Mouse (Mus musculus) hindbrain, embryonic 13.5 days (tissue): ENCODE data around the gene Setd1b. TPM values are rescaled to one million over a fixed set of nuclear protein-coding genes. Genes with fewer than 3 reads are reported as not detected.

Experiments
- ATAC-seq: fragments of 200-750 bp; cut with Nextera tagmentation; 2 replicates; pipeline ENCODE4 v1.8.0; 2017; ENCODE audit warnings: moderate TSS enrichment; ENCODE audit not compliant: low FRiP score
- H3K27ac ChIP-seq: fragments of 300-500 bp; sonication (generic); 2 replicates; pipeline ENCODE4 v1.5.1; 2015; ENCODE audit warnings: inconsistent platforms, mild to moderate bottlenecking, moderate library complexity
- H3K27me3 ChIP-seq: fragments of 300-500 bp; sonication (generic); 2 replicates; pipeline ENCODE4 v1.6.1; 2015; ENCODE audit warnings: mild to moderate bottlenecking, inconsistent platforms
- H3K36me3 ChIP-seq: fragments of 300-500 bp; sonication (generic); 2 replicates; pipeline ENCODE4 v1.6.1; 2015; ENCODE audit warnings: mild to moderate bottlenecking, inconsistent platforms
- H3K4me1 ChIP-seq: fragments of 300-500 bp; sonication (generic); replicated peaks from 2 replicates; pipeline ENCODE4 v1.6.1; 2015; ENCODE audit warnings: inconsistent platforms
- H3K4me2 ChIP-seq: fragments of 300-500 bp; sonication (generic); 2 replicates; pipeline ENCODE4 v1.6.1; 2015; ENCODE audit warnings: inconsistent platforms, mild to moderate bottlenecking, moderate library complexity
- H3K4me3 ChIP-seq: fragments of 300-500 bp; sonication (generic); 2 replicates; pipeline ENCODE4 v1.5.1; 2015; ENCODE audit warnings: mild to moderate bottlenecking, inconsistent platforms
- H3K9ac ChIP-seq: fragments of 300-500 bp; sonication (generic); 2 replicates; pipeline ENCODE4 v1.6.1; 2015; ENCODE audit warnings: mild to moderate bottlenecking, inconsistent platforms
- H3K9me3 ChIP-seq: fragments of 300-500 bp; sonication (generic); 2 replicates; pipeline ENCODE4 v1.6.1; 2016; ENCODE audit warnings: inconsistent platforms
- WGBS: fragments of 180-500 bp; shearing (Covaris S2); methylation state at CpG from one replicate; pipeline ENCODE4 v1.1.7; 2015; 5-methylcytosine and 5-hydroxymethylcytosine counted together
- polyA plus RNA-seq: library from polyadenylated mRNA; unstranded; fragments of >200 nt; fragmentation: Nextera tagmentation; extraction: Ambion mirVana; gene quantifications from 2 replicates; pipeline ENCODE4 v1.2.1, GENCODE M21; 2015

Gene Setd1b
- polyA plus RNA-seq, 1 experiment from 2014 or later, result 13.1 TPM

DNA sequence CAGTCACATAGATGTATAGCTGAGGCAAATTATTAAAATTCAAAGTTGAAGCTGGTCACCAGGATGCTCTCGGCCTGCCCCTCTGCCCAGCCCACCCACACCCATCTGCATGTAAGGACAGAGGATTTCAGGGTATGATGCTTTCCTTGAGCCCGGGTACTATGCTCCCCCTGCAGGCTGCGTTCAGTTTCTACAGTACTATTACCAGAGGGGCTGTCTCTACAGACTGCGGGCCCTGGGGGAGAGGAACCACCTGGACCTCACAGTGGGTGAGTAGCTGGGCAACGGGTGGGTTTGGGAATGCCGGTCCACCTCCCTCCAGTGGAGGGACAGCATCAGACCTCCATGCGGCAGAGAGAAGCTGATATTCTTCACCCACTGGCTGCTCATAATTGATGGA is 27.1 kb upstream of the Setd1b start:
- Histone ChIP-seq H3K4me1 (peaks cover 21% of the 10 kb centered on the region), H3K27ac (no peak overlapping the region), H3K9ac (no peak overlapping the region), H3K4me3 (no peak overlapping the region), H3K27me3 (0 out of 2 replicates have a peak, but pooled peaks cover 4% of the 10 kb centered on the region), H3K9me3 (no peaks in the 10 kb centered on the region), H3K4me2 (no peak overlapping the region), H3K36me3 (peaks cover 5% of the 10 kb centered on the region; the same call in 1 of the 2 replicates)
- ATAC-seq, result no peak; the same call in 1 of the 2 replicates
- whole genome bisulfite sequencing, result 35% methylated on average over 7 of the region's 7 CpGs

DNA sequence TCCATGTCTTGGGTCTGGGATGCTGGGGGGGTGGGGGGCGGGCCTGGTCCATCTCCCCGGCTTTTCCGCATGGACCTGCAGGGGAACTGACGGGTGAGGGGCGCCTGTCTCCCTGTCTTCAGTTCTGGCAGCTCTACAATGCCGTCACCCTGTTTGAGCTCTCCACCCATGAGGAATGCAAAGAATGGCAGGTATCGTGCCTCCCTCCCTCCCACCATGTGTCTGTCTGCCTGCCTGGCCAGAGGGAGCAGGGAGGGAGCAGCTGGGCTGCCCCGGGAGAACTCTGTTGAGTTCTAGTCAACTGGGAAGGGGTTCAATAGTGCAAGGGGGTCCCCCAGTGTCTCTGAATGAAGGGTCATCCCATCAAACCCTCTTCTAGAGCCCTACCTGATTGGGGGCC is 25.9 kb upstream of the Setd1b start:
- no peak overlapping the region for H3K4me3 ChIP-seq
- H3K27me3 ChIP-seq, result 0 out of 2 replicates have a peak, but pooled peaks cover 4% of the 10 kb centered on the region
- H3K4me1 ChIP-seq, result peaks cover 19% of the 10 kb centered on the region
- no peak overlapping the region; the same call in 1 of the 2 replicates for H3K9ac ChIP-seq
- peaks cover 5% of the 10 kb centered on the region; the same call in 1 of the 2 replicates for H3K36me3 ChIP-seq
- no peak overlapping the region for H3K27ac ChIP-seq
- H3K4me2 ChIP-seq, result no peak overlapping the region
- 78% methylated on average over 8 of the region's 8 CpGs for WGBS
- ATAC-seq, result no peak
- H3K9me3 ChIP-seq, result no peaks in the 10 kb centered on the region

DNA sequence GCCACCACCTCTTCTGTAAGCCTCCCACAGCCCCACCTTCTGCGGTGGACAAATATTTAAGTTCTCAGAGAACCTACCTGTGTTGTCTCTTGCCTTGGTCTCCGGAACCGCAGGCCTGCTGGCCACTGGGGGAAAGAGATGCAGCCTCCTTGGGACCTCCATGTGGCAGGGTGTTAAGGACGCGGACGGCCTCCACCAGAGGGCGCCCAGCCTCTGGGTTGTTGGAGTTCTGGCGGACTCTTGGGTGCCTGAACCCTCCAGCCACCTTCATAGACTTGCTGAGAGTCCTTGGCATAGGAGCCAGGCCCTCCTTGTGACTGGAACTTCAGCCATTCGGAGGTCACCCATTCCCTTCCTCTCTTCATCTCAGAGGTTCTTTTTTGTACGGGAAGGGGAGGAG is 24.7 kb upstream of the Setd1b start:
- peak; percentile 50; the same call in 1 of the 2 replicates for ATAC-seq
- no peak overlapping the region for H3K9ac ChIP-seq
- H3K27ac ChIP-seq, result no peak overlapping the region
- 16% methylated on average over 10 of the region's 10 CpGs for WGBS
- H3K36me3 ChIP-seq, result peaks cover 7% of the 10 kb centered on the region
- H3K4me1 ChIP-seq, result peaks cover 21% of the 10 kb centered on the region; the same call in 1 of the 2 replicates
- H3K9me3 ChIP-seq, result no peaks in the 10 kb centered on the region
- H3K4me3 ChIP-seq, result no peak overlapping the region
- H3K4me2 ChIP-seq, result no peak overlapping the region
- 0 out of 2 replicates have a peak, but pooled peaks cover 4% of the 10 kb centered on the region for H3K27me3 ChIP-seq

DNA sequence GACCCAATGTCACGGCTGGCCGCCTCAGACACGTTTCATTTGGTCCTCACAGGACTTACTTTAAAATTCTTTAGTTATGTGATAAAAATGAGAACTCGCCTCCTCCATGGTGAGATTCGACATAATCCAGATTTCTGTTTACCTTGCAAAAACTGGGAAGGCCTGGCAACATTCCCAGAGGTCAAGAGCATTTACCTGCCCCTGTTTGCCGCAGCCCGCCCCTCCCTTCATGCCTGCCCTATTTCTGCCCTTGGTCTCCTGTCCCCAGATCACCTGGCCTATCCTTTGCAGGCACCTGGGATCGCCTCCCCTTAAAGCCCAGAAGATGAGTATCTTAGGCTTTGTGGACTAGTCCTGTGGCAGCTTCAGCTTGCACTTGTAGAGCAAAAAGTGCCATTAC is 24.2 kb upstream of the Setd1b start:
- no peak overlapping the region for H3K9ac ChIP-seq
- H3K4me1 ChIP-seq, result peaks cover 21% of the 10 kb centered on the region; the same call in 1 of the 2 replicates
- no peak overlapping the region for H3K4me2 ChIP-seq
- no peaks in the 10 kb centered on the region for H3K9me3 ChIP-seq
- H3K36me3 ChIP-seq, result peaks cover 12% of the 10 kb centered on the region
- no peak overlapping the region for H3K4me3 ChIP-seq
- 83% methylated on average over 8 of the region's 8 CpGs for WGBS
- H3K27me3 ChIP-seq, result 0 out of 2 replicates have a peak, but pooled peaks cover 4% of the 10 kb centered on the region
- no peak overlapping the region for H3K27ac ChIP-seq
- no peak for ATAC-seq

DNA sequence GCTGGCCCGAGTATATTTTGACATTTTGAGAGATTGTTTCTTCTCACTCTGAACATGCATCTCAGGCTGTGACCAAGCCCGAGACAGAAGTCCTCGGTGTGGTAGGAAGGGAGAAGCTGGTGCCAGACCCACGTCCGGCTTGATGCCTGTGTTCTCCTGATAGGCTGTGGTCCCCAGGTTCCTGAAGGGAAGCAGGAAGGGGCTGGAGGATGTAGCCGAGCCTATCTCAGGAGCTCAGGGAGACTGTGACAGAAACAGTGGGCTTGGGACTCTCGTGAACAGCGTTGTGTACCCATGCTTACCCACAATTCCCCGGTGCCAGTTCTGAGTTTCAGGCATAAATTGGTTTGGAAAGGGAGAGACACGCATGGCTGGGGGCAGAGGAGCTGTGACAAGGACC is 23.2 kb upstream of the Setd1b start:
- ATAC-seq, result no peak
- Histone ChIP-seq H3K4me3 (no peak overlapping the region), H3K9ac (no peak overlapping the region; the same call in 1 of the 2 replicates), H3K4me1 (peaks cover 21% of the 10 kb centered on the region; the same call in 1 of the 2 replicates), H3K9me3 (no peaks in the 10 kb centered on the region), H3K36me3 (peaks cover 22% of the 10 kb centered on the region), H3K27ac (no peak overlapping the region), H3K27me3 (no peaks in the 10 kb centered on the region), H3K4me2 (no peak overlapping the region)
- WGBS, result 82% methylated on average over 10 of the region's 10 CpGs

DNA sequence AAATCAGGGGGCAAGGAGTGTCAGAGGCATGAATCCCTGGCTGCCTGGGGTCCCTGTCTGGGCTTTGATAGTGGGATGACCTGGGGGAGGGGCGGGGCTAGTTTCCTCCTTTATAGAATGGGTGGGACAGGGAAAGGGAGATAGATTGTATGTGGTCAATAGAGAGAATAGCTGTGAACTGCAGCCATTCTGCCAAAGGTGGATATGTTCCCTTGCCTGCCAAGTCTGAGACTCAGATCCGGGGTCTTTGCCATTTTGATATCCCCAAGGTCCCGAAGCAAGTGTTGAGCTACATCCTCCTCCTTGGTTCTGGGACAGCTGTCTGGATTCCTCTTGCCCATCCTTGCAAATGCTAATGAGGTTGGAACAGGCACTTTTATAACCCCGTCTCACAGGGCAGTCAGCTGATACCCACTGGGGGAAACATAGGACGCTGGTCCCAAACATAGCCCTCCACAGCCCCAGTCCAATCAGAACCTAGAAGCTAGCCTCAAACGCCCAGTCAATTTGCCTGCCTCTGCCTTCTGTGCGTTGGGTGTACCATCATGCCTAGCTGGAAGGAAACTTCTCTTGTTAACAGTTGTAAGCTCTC is 21.3 kb upstream of the Setd1b start:
- ATAC-seq, result no peak
- H3K27ac ChIP-seq, result no peak overlapping the region
- no peak overlapping the region for H3K4me2 ChIP-seq
- 46% methylated on average over 7 of the region's 7 CpGs for WGBS
- H3K36me3 ChIP-seq, result peaks cover 31% of the 10 kb centered on the region
- H3K4me3 ChIP-seq, result no peak overlapping the region
- H3K9ac ChIP-seq, result no peak overlapping the region
- 0 out of 2 replicates have a peak, but pooled peaks cover 12% of the 10 kb centered on the region for H3K4me1 ChIP-seq
- no peaks in the 10 kb centered on the region for H3K9me3 ChIP-seq
- H3K27me3 ChIP-seq, result no peaks in the 10 kb centered on the region

DNA sequence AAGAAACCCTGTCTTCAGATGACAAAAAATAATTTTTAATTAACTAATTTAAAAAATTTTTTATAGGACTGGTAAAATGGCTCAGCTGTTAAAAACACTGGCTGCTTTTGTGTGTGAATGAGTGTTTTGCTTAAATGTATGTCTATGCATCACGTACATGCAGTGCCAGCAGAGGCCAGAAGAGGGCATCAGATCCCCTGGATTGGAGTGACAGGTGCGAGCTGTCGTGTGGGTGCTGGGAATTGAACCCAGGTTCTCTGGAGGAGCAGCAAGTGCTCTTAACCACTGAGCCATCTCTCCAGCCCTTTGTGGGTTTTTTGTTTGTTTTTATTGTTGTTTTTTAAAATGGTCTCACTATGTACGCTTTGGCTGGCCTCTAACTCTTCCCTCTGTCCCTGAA is 19.8 kb upstream of the Setd1b start:
- no peak overlapping the region for H3K27ac ChIP-seq
- H3K9me3 ChIP-seq, result no peaks in the 10 kb centered on the region
- ATAC-seq, result no peak
- no peak overlapping the region for H3K9ac ChIP-seq
- 91% methylated on average over 4 of the region's 4 CpGs for WGBS
- H3K4me3 ChIP-seq, result no peak overlapping the region
- H3K4me1 ChIP-seq, result 0 out of 2 replicates have a peak, but pooled peaks cover 12% of the 10 kb centered on the region
- H3K36me3 ChIP-seq, result peaks cover 45% of the 10 kb centered on the region
- H3K27me3 ChIP-seq, result no peaks in the 10 kb centered on the region
- H3K4me2 ChIP-seq, result no peak overlapping the region

DNA sequence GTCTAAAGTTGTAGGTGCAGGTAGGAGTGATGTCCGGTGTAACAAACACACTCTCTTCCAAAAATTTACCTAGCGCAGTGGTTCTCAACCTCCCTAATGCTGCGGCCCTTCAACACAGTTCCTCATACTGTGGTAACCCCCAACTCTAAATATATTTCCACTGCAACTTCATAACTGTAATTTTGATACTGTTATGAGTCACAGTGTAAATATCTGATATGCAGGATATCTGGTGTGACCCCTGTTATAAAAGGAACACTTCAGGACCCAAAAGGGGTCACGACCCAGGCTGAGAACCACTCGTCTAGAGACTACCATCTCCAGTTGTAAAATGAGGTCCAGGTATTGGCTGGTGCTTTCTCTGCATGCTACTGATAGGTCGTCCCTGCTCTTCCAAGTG is 16.9 kb upstream of the Setd1b start:
- Histone ChIP-seq H3K27ac (no peak overlapping the region), H3K4me2 (no peak overlapping the region), H3K4me1 (0 out of 2 replicates have a peak, but pooled peaks cover 17% of the 10 kb centered on the region), H3K36me3 (peaks cover 67% of the 10 kb centered on the region), H3K9ac (no peak overlapping the region), H3K9me3 (no peaks in the 10 kb centered on the region), H3K27me3 (no peaks in the 10 kb centered on the region), H3K4me3 (no peak overlapping the region)
- no peak for ATAC-seq
- WGBS, result 88% methylated on average over 6 of the region's 6 CpGs

DNA sequence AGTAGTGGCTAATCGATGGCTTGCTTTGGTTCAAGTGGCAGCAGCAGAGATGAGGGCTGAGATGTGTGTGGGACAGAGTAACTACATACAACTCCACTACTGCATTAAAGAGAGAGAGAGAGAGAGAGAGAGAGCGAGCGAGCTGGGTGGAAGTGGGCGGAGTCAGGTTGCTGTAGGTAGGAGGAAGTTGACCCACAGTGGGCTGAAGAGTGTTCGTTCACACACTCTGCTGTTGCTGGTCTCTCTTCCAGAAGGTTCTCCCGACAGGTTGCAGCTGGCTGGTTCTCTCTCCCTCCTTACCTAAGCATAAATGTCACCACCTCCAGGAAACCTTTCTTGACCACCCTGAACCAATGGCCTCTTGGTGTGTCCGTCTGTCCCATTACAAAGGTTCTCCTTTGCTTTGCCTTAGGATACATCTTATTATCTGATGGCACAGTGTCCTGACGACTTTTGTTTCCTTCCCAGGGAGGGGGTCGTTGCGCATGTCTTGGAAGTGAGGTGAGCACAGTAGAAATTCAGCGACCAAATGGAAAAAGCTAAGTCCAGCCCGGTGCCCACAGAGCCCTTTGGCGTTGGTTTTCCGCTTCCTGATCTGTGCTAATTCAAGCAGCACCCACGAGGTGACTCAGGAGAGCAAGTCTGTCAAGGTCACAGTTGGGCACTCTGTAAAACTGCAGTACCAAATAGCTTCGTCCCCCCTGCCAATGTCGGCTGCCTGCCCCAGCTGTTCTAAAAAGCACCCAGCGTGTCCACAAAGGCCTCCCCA is 16.2 kb upstream of the Setd1b start:
- H3K27ac ChIP-seq, result no peak overlapping the region
- 88% methylated on average over 18 of the region's 18 CpGs for WGBS
- H3K36me3 ChIP-seq, result peaks cover 74% of the 10 kb centered on the region
- no peaks in the 10 kb centered on the region for H3K9me3 ChIP-seq
- H3K4me3 ChIP-seq, result no peak overlapping the region
- no peak overlapping the region for H3K4me2 ChIP-seq
- ATAC-seq, result no peak
- H3K9ac ChIP-seq, result no peak overlapping the region
- 0 out of 2 replicates have a peak, but pooled peaks cover 10% of the 10 kb centered on the region for H3K4me1 ChIP-seq
- H3K27me3 ChIP-seq, result no peaks in the 10 kb centered on the region

DNA sequence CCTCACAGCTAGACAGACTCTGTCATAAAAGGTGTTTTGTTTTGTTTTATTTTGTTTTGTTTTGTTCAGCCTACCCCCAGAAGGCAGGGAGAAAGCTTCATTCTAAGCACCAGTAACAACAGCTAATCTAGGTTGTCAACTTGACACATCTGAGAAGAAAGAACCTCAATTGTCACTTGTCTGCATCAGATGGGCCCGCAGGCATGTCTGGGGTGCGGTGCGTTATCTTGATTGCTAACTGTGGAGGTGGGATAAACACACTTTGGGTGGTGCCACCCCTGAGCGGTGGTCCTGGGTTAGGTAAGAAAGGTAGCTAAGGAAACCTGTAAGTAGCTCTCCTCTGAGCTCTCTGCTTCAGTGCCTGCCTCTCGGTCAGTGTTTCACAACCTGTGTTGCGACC is 15.0 kb upstream of the Setd1b start:
- H3K4me3 ChIP-seq, result no peak overlapping the region
- ATAC-seq, result no peak
- no peak overlapping the region for H3K4me2 ChIP-seq
- peaks cover 14% of the 10 kb centered on the region for H3K4me1 ChIP-seq
- no peak overlapping the region for H3K9ac ChIP-seq
- H3K27ac ChIP-seq, result no peak overlapping the region
- H3K9me3 ChIP-seq, result no peaks in the 10 kb centered on the region
- no peaks in the 10 kb centered on the region for H3K27me3 ChIP-seq
- 78% methylated on average over 6 of the region's 6 CpGs for WGBS
- H3K36me3 ChIP-seq, result peaks cover 74% of the 10 kb centered on the region

DNA sequence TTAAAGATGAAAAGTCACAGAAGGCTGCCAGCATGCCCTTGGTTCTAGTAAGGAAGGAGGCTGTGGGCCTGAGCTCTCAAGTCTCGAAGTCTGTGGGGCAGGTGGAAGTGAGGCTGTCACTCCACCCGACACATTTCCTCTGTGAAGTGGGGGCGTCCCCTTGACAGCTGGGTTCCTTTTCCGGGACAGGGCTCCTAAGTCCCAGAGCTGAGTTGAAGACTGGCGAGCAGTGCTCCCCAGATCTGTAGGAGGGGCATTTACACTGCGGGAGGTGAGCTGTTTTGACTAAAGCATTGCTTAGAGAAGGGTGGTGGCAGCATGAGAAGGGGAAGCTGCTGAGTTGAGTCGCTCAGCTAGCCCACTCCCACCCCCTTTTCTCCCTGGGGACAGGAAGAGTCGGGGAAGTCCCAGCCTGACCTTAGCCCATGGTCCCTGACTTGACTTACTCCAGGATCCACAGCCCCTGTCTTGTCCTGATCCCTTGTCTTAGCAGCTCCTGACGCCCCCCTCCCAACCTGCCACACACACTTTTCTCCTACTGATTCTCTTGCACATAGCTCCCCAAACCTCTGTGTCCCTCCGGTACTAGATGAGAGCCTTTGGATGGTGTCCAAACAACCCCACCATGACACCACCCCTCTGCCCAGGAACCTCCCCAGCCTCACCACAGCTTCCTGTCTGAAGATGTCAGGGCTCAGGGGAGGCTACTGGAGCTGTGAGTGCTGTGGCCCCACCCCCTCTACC is 13.4 kb upstream of the Setd1b start:
- Histone ChIP-seq H3K4me3 (no peak overlapping the region), H3K9ac (peak overlapping the region; percentile 39; the same call in 1 of the 2 replicates), H3K9me3 (no peaks in the 10 kb centered on the region), H3K4me1 (peaks cover 30% of the 10 kb centered on the region), H3K27ac (no peak overlapping the region), H3K36me3 (peaks cover 66% of the 10 kb centered on the region), H3K27me3 (no peaks in the 10 kb centered on the region), H3K4me2 (no peak overlapping the region)
- ATAC-seq, result no peak
- WGBS, result 64% methylated on average over 10 of the region's 10 CpGs

DNA sequence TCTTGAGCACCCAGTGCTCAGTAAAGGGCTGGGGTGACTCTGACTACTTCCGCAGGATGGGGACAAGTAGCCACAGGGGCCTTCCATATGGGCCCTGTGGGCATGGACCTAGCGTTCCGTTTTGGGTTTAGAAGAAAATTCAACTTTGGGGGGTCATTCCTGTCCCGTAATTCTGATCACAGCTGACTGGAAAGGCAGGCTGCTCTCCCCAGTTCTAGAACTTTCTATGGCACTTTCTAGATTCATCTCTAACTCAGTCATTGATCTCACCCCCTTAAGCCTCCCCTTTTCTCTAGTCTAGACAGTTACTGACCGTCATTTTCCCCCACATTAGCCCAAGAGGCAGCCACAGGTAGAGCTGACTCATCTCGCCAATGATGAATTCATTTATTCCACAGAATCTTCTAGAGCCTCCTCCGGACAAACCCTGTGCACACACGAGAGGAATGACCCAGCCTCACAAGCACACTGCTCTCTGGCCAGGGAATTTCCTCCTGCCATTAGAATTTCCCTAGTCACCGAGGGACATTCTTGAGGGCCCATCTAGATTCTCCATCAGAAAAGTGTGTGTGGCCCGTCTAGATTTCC is 12.7 kb upstream of the Setd1b start:
- H3K27ac ChIP-seq, result no peak overlapping the region
- no peaks in the 10 kb centered on the region for H3K27me3 ChIP-seq
- H3K9me3 ChIP-seq, result no peaks in the 10 kb centered on the region
- H3K36me3 ChIP-seq, result peaks cover 69% of the 10 kb centered on the region
- no peak for ATAC-seq
- H3K4me1 ChIP-seq, result peaks cover 37% of the 10 kb centered on the region
- H3K4me3 ChIP-seq, result no peak overlapping the region
- no peak overlapping the region for H3K4me2 ChIP-seq
- H3K9ac ChIP-seq, result peak overlapping the region; percentile 39; the same call in 1 of the 2 replicates
- WGBS, result 87% methylated on average over 10 of the region's 10 CpGs
